Mouse (Mus musculus) heart, embryonic 15.5 days (tissue): ENCODE data around the gene Adipor2. TPM values are rescaled to one million over a fixed set of nuclear protein-coding genes. Genes with fewer than 3 reads are reported as not detected.

Experiments
- ATAC-seq: fragments of 200-750 bp; cut with Nextera tagmentation; replicated peaks from 2 replicates; pipeline ENCODE4 v1.8.0; 2017; ENCODE audit warnings: low read depth, moderate TSS enrichment; ENCODE audit not compliant: insufficient number of reproducible peaks, insufficient read depth, low FRiP score
- H3K27ac ChIP-seq: fragments of 300-500 bp; sonication (generic); 2 replicates; pipeline ENCODE4 v1.5.1; 2015; ENCODE audit warnings: mild to moderate bottlenecking, inconsistent platforms
- H3K27me3 ChIP-seq: fragments of 300-500 bp; sonication (generic); 2 replicates; pipeline ENCODE4 v1.6.1; 2015; ENCODE audit warnings: inconsistent platforms
- H3K36me3 ChIP-seq: fragments of 300-500 bp; sonication (generic); 2 replicates; pipeline ENCODE4 v1.6.1; 2015; ENCODE audit warnings: mild to moderate bottlenecking, inconsistent platforms
- H3K4me1 ChIP-seq: fragments of 300-500 bp; sonication (generic); replicated peaks from 2 replicates; pipeline ENCODE4 v1.6.1; 2015; ENCODE audit warnings: inconsistent platforms
- H3K4me2 ChIP-seq: fragments of 300-500 bp; sonication (generic); 2 replicates; pipeline ENCODE4 v1.6.1; 2015; ENCODE audit warnings: inconsistent platforms, mild to moderate bottlenecking, moderate library complexity
- H3K4me3 ChIP-seq: fragments of 300-500 bp; sonication (generic); 2 replicates; pipeline ENCODE4 v1.5.1; 2015; ENCODE audit warnings: mild to moderate bottlenecking, inconsistent platforms
- H3K9ac ChIP-seq: fragments of 300-500 bp; sonication (generic); 2 replicates; pipeline ENCODE4 v1.6.1; 2015; ENCODE audit warnings: mild to moderate bottlenecking, inconsistent platforms
- H3K9me3 ChIP-seq: fragments of 300-500 bp; sonication (generic); replicated peaks from 2 replicates; pipeline ENCODE4 v1.6.1; 2016; ENCODE audit warnings: inconsistent platforms
- WGBS: fragments of 180-500 bp; shearing (Covaris S2); methylation state at CpG from one replicate; pipeline ENCODE4 v1.1.7; 2015; ENCODE audit warnings: mixed read lengths; 5-methylcytosine and 5-hydroxymethylcytosine counted together
- polyA plus RNA-seq: library from polyadenylated mRNA; unstranded; fragments of >200 nt; fragmentation: Nextera tagmentation; extraction: Ambion mirVana; gene quantifications from 2 replicates; pipeline ENCODE4 v1.2.1, GENCODE M21; 2015

Adipor2 gene
- polyA plus RNA-seq, 1 experiment from 2014 or later: 31.2 TPM

DNA sequence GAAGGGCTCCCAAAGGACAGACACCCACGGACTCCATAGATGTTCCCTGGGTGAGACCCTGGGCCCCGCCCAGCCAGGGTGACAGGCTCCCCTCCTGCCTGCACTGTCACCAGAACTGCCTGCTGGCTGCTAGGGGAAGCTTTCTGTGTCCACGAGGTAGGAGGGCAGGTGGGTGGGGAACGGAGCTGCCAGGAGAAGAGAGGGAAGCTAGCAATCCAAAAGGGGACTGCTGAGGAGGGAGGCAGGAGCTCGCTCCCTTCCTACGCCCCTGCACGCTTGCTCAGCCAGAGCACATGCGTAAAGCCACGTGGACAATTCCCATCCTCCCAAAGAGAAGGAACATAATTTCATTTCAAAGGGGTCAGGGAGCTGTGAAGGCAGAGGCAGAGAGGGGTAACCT is 107.3 kb downstream of the Adipor2 start:
- 53% methylated on average over 9 of the region's 9 CpGs for WGBS
- Histone ChIP-seq H3K9ac (no peak overlapping the region), H3K27ac (no peak overlapping the region), H3K4me1 (no peaks in the 10 kb centered on the region), H3K4me3 (no peak overlapping the region), H3K4me2 (no peak overlapping the region), H3K27me3 (peaks cover 16% of the 10 kb centered on the region; the same call in 1 of the 2 replicates), H3K9me3 (no peaks in the 10 kb centered on the region), H3K36me3 (no peaks in the 10 kb centered on the region)
- ATAC-seq: no peak

DNA sequence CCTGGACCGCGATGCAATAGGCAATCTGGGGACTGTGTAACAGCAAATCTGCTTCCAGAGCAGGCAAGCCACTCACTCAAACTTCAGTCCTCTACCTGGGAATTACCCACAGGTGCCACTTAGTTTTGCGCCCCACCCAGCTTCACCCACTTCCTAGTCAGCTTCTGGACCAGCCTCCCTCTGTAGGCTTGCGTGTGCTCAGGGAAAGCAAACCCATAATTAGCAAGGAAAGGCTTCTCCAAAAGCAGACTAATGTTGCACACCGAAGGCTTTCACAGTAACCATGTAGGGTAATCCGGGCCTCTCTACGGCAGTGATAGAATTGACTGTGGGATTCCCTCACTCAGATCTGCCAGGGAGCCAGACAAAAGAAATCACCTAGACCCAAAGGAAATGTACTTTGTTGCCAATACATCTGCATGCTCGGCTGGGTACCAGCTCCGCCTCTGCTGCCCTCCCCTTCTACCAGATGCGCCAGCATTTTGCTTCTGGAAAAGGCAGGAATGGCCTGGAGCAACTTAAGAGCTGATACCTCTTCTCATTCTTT is 109.6 kb downstream of the Adipor2 start:
- Histone ChIP-seq H3K27ac (no peak overlapping the region), H3K4me2 (no peak overlapping the region), H3K9ac (no peak overlapping the region), H3K27me3 (peaks cover 14% of the 10 kb centered on the region; the same call in 1 of the 2 replicates), H3K4me1 (no peaks in the 10 kb centered on the region), H3K4me3 (no peak overlapping the region), H3K9me3 (no peaks in the 10 kb centered on the region), H3K36me3 (no peaks in the 10 kb centered on the region)
- no peak for ATAC-seq
- WGBS: 62% methylated on average over 10 of the region's 10 CpGs

DNA sequence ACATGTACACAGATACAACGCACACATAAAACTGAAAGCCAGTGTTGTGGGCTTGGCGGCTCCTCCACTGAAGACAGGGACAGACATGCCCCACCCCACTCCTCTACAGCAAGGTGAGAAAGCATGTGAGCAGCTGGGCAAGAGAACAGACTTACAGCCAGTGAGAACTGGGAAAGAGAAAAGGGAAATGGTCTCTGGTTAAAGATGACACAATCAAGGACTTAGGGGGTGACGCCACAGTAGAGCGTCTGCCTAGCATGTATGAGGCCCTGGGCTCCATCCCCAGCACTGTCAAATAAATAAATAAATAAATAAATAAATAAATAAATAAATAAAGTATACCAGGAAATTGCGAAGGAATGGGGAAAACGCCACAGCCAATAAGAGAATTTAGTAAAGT is 114.2 kb downstream of the Adipor2 start:
- H3K27me3 ChIP-seq: 0 out of 2 replicates have a peak, but pooled peaks cover 4% of the 10 kb centered on the region
- no peaks in the 10 kb centered on the region for H3K4me1 ChIP-seq
- no peak overlapping the region for H3K4me2 ChIP-seq
- no peaks in the 10 kb centered on the region for H3K36me3 ChIP-seq
- 81% methylated on average over 6 of the region's 6 CpGs for WGBS
- H3K9ac ChIP-seq: no peak overlapping the region
- ATAC-seq: no peak
- no peak overlapping the region for H3K4me3 ChIP-seq
- no peaks in the 10 kb centered on the region for H3K9me3 ChIP-seq
- H3K27ac ChIP-seq: no peak overlapping the region

Other genes starting within 250 kb of the Adipor2 start
- 7.6 and 7.8 TPM in 2 replicates for gene Dcp1b, start 242.5 kb downstream of the Adipor2 start, polyA plus RNA-seq
- gene Cacna1c, start 221.3 kb downstream of the Adipor2 start, polyA plus RNA-seq: 51.7 and 65.3 TPM in 2 replicates
- 0.32 TPM in 1 of 2 replicates, not detected in the other for gene Cacna2d4, start 181.2 kb downstream of the Adipor2 start, polyA plus RNA-seq
- gene Lrtm2, start 86.9 kb downstream of the Adipor2 start, polyA plus RNA-seq: 0.10 and 0.25 TPM in 2 replicates
- 2.7 and 3.1 TPM in 2 replicates for gene Fbxl14, start 62.0 kb upstream of the Adipor2 start, polyA plus RNA-seq
- gene Wnt5b, start 126.6 kb upstream of the Adipor2 start, polyA plus RNA-seq: 5.8 and 8.0 TPM in 2 replicates